Mouse (Mus musculus) heart, embryonic 13.5 days (tissue): ENCODE results near the gene Ctnna2. TPM values are rescaled to one million over a fixed set of nuclear protein-coding genes. Genes with fewer than 3 reads are reported as not detected.

Experiments used
- ATAC-seq: fragments of 200-750 bp; cut with Nextera tagmentation; 2 replicates; pipeline ENCODE4 v1.8.0; 2017; ENCODE audit warnings: moderate TSS enrichment; ENCODE audit not compliant: insufficient number of reproducible peaks, low FRiP score, low TSS enrichment; ENCODE audit errors: extremely low read depth
- H3K27ac ChIP-seq: fragments of 300-500 bp; sonication (generic); replicated peaks from 2 replicates; pipeline ENCODE4 v1.5.1; 2015; ENCODE audit warnings: moderate library complexity, mild to moderate bottlenecking, inconsistent platforms
- H3K27me3 ChIP-seq: fragments of 300-500 bp; sonication (generic); replicated peaks from 2 replicates; pipeline ENCODE4 v1.6.1; 2015; ENCODE audit warnings: mild to moderate bottlenecking, inconsistent platforms
- H3K36me3 ChIP-seq: fragments of 300-500 bp; sonication (generic); 2 replicates; pipeline ENCODE4 v1.6.1; 2015; ENCODE audit warnings: mild to moderate bottlenecking, inconsistent platforms
- H3K4me1 ChIP-seq: fragments of 300-500 bp; sonication (generic); 2 replicates; pipeline ENCODE4 v1.6.1; 2015; ENCODE audit warnings: inconsistent platforms
- H3K4me2 ChIP-seq: fragments of 300-500 bp; sonication (generic); 2 replicates; pipeline ENCODE4 v1.6.1; 2015; ENCODE audit warnings: inconsistent platforms, mild to moderate bottlenecking, moderate library complexity
- H3K4me3 ChIP-seq: fragments of 300-500 bp; sonication (generic); 2 replicates; pipeline ENCODE4 v1.5.1; 2015; ENCODE audit warnings: moderate library complexity, mild to moderate bottlenecking, inconsistent platforms
- H3K9ac ChIP-seq: fragments of 300-500 bp; sonication (generic); 2 replicates; pipeline ENCODE4 v1.6.1; 2015; ENCODE audit warnings: inconsistent platforms, mild to moderate bottlenecking, moderate library complexity
- H3K9me3 ChIP-seq: fragments of 300-500 bp; sonication (generic); 2 replicates; pipeline ENCODE4 v1.6.1; 2016; ENCODE audit warnings: inconsistent platforms
- WGBS: fragments of 180-500 bp; shearing (Covaris S2); methylation state at CpG from one replicate; pipeline ENCODE4 v1.1.7; 2015; ENCODE audit warnings: mixed read lengths; 5-methylcytosine and 5-hydroxymethylcytosine counted together
- polyA plus RNA-seq: library from polyadenylated mRNA; unstranded; fragments of >200 nt; fragmentation: Nextera tagmentation; extraction: Ambion mirVana; gene quantifications from 2 replicates; pipeline ENCODE4 v1.2.1, GENCODE M21; 2015

Ctnna2 gene
- polyA plus RNA-seq, 1 experiment from 2014 or later, result 2.2 TPM

DNA sequence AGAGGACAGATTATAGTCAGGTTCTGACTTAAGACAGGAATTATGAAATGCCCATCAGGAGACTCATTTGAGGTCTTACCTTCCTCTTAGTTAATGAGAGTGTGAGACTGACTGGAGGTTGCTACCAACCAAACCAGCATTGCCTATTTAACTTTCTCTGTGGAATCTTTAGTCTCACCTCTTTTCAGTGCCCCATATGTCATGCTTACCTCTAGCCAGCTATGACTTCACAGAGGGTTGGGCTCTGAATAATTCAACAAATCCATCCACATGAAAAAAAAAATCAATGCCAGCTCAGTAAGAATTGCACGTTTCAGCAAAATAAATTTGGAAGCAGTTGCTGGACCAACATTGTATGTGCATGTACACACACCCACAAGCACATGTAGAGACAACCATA, 562.5 kb downstream of the Ctnna2 start:
- Histone ChIP-seq H3K27me3 (no peaks in the 10 kb centered on the region), H3K4me3 (no peak overlapping the region), H3K27ac (no peak overlapping the region), H3K9me3 (no peaks in the 10 kb centered on the region), H3K4me2 (no peak overlapping the region), H3K9ac (no peak overlapping the region), H3K4me1 (no peaks in the 10 kb centered on the region), H3K36me3 (no peaks in the 10 kb centered on the region)
- ATAC-seq, result no peak
- WGBS, result 62% methylated on average over 1 of the region's 1 CpGs

- H3K9me3 ChIP-seq, result no peaks in the 10 kb centered on the region
- H3K27me3 ChIP-seq, result no peaks in the 10 kb centered on the region
- H3K4me3 ChIP-seq, result no peak overlapping the region
- H3K27ac ChIP-seq, result no peak overlapping the region
- WGBS, result 75% methylated on average over 1 of the region's 1 CpGs
- H3K4me2 ChIP-seq, result no peak overlapping the region
- H3K4me1 ChIP-seq, result no peaks in the 10 kb centered on the region
- no peaks in the 10 kb centered on the region for H3K36me3 ChIP-seq
- no peak for ATAC-seq
- H3K9ac ChIP-seq, result no peak overlapping the region
These were observed 566.0 kb downstream of the Ctnna2 start for GRCm38 (mm10) chr6:77413530-77413929.

DNA sequence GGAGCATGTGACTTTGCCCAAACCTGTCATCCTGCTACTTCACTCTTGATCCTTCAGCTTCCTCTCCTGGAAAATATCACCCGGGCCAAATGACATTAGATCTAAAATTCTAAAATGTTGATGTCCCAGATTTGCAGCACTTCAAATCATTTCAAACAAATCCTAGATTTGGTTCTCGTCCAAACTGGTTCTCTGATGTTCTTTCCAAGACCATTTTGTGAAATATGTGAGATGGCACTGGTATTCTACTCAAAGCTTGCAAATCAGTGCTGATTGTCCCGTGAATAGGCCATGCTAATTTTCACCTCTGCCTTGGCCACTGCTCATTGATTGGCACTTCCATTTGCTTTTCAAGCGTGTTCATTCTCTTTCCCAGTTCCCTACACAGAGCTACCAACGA, 571.0 kb downstream of the Ctnna2 start:
- Histone ChIP-seq H3K4me1 (no peaks in the 10 kb centered on the region), H3K9ac (no peak overlapping the region), H3K9me3 (no peaks in the 10 kb centered on the region), H3K4me2 (no peak overlapping the region), H3K27ac (no peak overlapping the region), H3K27me3 (no peaks in the 10 kb centered on the region), H3K36me3 (no peaks in the 10 kb centered on the region), H3K4me3 (no peak overlapping the region)
- ATAC-seq, result no peak
- WGBS, result 63% methylated on average over 5 of the region's 5 CpGs

GRCm38 (mm10) chr6:77400751-77401150, 578.7 kb downstream of the Ctnna2 start:
- WGBS, result 78% methylated on average over 6 of the region's 6 CpGs
- no peak overlapping the region for H3K4me3 ChIP-seq
- no peak overlapping the region for H3K27ac ChIP-seq
- no peak overlapping the region for H3K4me2 ChIP-seq
- H3K9ac ChIP-seq, result no peak overlapping the region
- H3K4me1 ChIP-seq, result no peaks in the 10 kb centered on the region
- H3K27me3 ChIP-seq, result no peaks in the 10 kb centered on the region
- ATAC-seq, result no peak
- no peaks in the 10 kb centered on the region for H3K36me3 ChIP-seq
- H3K9me3 ChIP-seq, result no peaks in the 10 kb centered on the region

DNA sequence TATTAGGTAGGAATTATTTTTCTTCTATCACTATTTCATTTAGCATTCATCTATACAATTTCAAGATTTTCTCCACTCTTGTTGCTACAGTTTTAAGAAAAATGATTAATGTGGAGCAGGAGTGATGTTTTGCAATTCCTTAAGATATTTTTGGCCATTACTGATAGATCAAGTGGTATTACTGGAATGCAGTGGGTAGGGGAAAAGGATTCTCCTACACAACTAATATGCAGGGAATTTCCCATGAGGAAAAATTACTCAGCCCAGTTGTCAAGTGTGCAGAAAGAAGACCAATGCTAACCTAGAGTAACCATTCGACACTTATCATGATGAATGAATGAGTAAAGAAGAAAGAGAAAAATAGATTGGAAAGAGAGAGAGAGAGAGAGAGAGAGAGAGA, 587.8 kb downstream of the Ctnna2 start:
- Histone ChIP-seq H3K9me3 (no peaks in the 10 kb centered on the region), H3K4me1 (no peaks in the 10 kb centered on the region), H3K27me3 (no peaks in the 10 kb centered on the region), H3K4me3 (no peak overlapping the region), H3K9ac (no peak overlapping the region), H3K36me3 (no peaks in the 10 kb centered on the region), H3K27ac (no peak overlapping the region), H3K4me2 (no peak overlapping the region)
- 59% methylated on average over 1 of the region's 1 CpGs for WGBS
- ATAC-seq, result no peak

DNA sequence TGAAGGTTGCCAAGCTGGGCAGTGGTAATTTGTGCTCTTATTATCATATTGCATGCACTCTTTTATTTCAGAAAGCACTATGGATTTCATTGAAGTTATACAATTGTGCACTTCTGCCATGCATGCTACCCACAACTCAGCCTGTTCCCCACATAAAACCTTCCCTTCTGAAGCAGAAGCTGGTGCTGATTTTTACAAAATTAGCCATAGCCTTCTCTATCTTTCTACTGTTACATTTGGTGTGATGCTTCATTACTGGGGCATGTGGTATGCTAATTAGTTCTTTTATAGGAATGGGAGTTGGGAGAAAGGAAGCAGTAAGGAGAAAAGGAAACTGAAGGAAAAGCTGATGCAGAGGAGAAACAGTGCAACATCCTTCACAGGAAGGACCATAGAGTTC, 598.2 kb downstream of the Ctnna2 start:
- H3K4me3 ChIP-seq, result no peak overlapping the region
- no peak overlapping the region for H3K27ac ChIP-seq
- no peaks in the 10 kb centered on the region for H3K4me1 ChIP-seq
- no peak overlapping the region for H3K4me2 ChIP-seq
- no peaks in the 10 kb centered on the region for H3K27me3 ChIP-seq
- H3K36me3 ChIP-seq, result no peaks in the 10 kb centered on the region
- H3K9me3 ChIP-seq, result no peaks in the 10 kb centered on the region
- no peak for ATAC-seq
- no peak overlapping the region for H3K9ac ChIP-seq

- H3K9me3 ChIP-seq, result no peaks in the 10 kb centered on the region
- H3K4me3 ChIP-seq, result no peak overlapping the region
- peaks cover 11% of the 10 kb centered on the region for H3K4me1 ChIP-seq
- H3K27me3 ChIP-seq, result no peaks in the 10 kb centered on the region
- no peaks in the 10 kb centered on the region for H3K36me3 ChIP-seq
- 33% methylated on average over 5 of the region's 5 CpGs for WGBS
- H3K27ac ChIP-seq, result peak overlapping the region; percentile 58; the same call in 1 of the 2 replicates
- no peak overlapping the region for H3K9ac ChIP-seq
- no peak overlapping the region for H3K4me2 ChIP-seq
- ATAC-seq, result no peak; the same call in 1 of the 2 replicates
These were observed 606.4 kb downstream of the Ctnna2 start for GRCm38 (mm10) chr6:77373132-77373531.

DNA sequence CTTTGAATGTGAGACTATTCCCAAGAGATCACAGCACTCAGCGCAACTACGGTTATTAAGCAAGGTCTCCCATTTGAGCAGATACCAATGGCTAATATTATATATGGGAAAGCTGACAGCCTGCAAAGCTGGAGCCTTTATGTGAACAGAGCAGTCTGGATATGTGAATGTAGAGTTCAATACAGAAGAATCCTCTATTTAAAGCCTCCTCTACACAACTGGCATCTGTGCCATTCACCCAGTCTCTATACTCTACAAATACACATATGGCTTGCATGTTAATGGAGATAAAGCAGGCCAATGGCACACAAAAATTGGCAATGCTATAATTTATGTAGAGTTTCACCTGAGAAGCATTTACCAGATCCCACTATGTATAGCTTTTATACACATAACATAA, 608.4 kb downstream of the Ctnna2 start:
- Histone ChIP-seq H3K4me1 (peaks cover 11% of the 10 kb centered on the region), H3K27me3 (no peaks in the 10 kb centered on the region), H3K27ac (no peak overlapping the region), H3K4me3 (no peak overlapping the region), H3K9ac (no peak overlapping the region), H3K36me3 (no peaks in the 10 kb centered on the region), H3K4me2 (no peak overlapping the region), H3K9me3 (no peaks in the 10 kb centered on the region)
- ATAC-seq, result no peak
- 84% methylated on average over 2 of the region's 2 CpGs for WGBS

GRCm38 (mm10) chr6:77358471-77358837, 621.0 kb downstream of the Ctnna2 start:
- H3K9ac ChIP-seq, result no peak overlapping the region
- no peaks in the 10 kb centered on the region for H3K27me3 ChIP-seq
- no peaks in the 10 kb centered on the region for H3K9me3 ChIP-seq
- no peak overlapping the region for H3K4me3 ChIP-seq
- no peak for ATAC-seq
- WGBS, result 57% methylated on average over 6 of the region's 6 CpGs
- no peaks in the 10 kb centered on the region for H3K36me3 ChIP-seq
- no peaks in the 10 kb centered on the region for H3K4me1 ChIP-seq
- H3K27ac ChIP-seq, result no peak overlapping the region
- H3K4me2 ChIP-seq, result no peak overlapping the region

GRCm38 (mm10) chr6:77357748-77358470, 621.6 kb downstream of the Ctnna2 start:
- H3K9me3 ChIP-seq, result no peaks in the 10 kb centered on the region
- ATAC-seq, result no peak
- WGBS, result 63% methylated on average over 9 of the region's 9 CpGs

DNA sequence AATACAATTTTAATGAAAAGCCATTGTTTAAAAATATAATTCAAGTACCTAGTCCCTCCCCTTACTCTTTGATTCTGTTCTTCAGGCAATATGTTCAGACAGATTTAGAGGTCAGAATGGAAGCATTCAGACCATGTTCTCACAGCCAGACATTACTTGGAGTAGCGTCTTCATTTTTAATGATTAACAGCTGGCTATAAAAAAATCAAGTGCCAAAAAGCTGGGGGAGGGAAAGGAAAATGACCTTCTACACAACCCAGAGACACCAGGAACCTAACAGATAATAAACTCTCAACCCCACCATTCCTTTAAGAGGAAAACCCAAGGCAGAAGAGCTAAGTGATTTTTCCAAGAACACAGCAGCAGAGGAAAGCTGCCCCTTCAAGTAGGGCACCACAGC, 624.7 kb downstream of the Ctnna2 start:
- no peaks in the 10 kb centered on the region for H3K4me1 ChIP-seq
- H3K36me3 ChIP-seq, result no peaks in the 10 kb centered on the region
- ATAC-seq, result no peak
- H3K9me3 ChIP-seq, result no peaks in the 10 kb centered on the region
- WGBS, result 63% methylated on average over 1 of the region's 1 CpGs
- H3K4me2 ChIP-seq, result no peak overlapping the region
- H3K27me3 ChIP-seq, result no peaks in the 10 kb centered on the region
- no peak overlapping the region for H3K4me3 ChIP-seq
- no peak overlapping the region for H3K9ac ChIP-seq
- H3K27ac ChIP-seq, result no peak overlapping the region

More at GRCm38 (mm10) chr6:77357748-77358470, 621.6 kb downstream of the Ctnna2 start:
- no peak overlapping the region for H3K4me3 ChIP-seq
- no peak overlapping the region for H3K4me2 ChIP-seq
- H3K36me3 ChIP-seq, result no peaks in the 10 kb centered on the region
- H3K9ac ChIP-seq, result no peak overlapping the region
- no peaks in the 10 kb centered on the region for H3K27me3 ChIP-seq
- H3K27ac ChIP-seq, result no peak overlapping the region
- no peaks in the 10 kb centered on the region for H3K4me1 ChIP-seq

DNA sequence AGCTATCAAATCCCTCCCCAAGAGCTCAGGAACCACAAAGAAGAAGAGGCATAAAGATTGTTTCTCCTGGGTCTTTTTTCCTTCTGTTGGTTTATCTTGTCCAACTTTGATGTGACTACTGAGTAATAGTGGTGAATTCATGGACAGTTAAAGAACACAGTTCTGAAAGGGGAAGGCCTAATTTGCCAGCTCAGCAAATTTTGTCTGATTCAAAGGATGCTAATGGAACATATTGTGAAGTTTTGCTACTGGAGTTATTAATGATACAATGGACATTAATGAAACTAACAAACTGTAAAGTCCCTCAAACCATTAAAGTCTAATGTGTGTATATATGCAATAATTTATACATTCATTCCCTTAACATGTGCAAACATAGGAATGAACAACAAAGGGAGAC, 635.7 kb downstream of the Ctnna2 start:
- Histone ChIP-seq H3K27ac (no peak overlapping the region), H3K27me3 (no peaks in the 10 kb centered on the region), H3K9ac (no peak overlapping the region), H3K4me3 (no peak overlapping the region), H3K4me1 (no peaks in the 10 kb centered on the region), H3K36me3 (no peaks in the 10 kb centered on the region), H3K4me2 (no peak overlapping the region), H3K9me3 (no peaks in the 10 kb centered on the region)
- ATAC-seq, result no peak
